Mouse (Mus musculus): ENCODE measurements at regions not wholly inside any gene's neighbourhood (a gene's known extent, or its start where the extent isn't known, plus 50 kb on each side); places are given as distances from the start of the nearest gene placed in this dataset.

- no peak for ATAC-seq (ENCODE audit: low FRiP score, low TSS enrichment)
- Histone ChIP-seq H3K4me2 (replicated peaks; ENCODE audit: low read depth) (no peak overlapping the region), H3K9ac (ENCODE audit: low read length) (no peak overlapping the region), H3K36me3 (ENCODE audit: control insufficient read depth, insufficient read depth, low read length) (no peaks in the 10 kb centered on the region), H3K9me3 (ENCODE audit: control insufficient read depth, low read length) (no peaks in the 10 kb centered on the region), H3K4me3 (ENCODE audit: low read depth, low read length) (no peak overlapping the region), H3K4me1 (replicated peaks; ENCODE audit: control insufficient read depth, insufficient read depth) (no peaks in the 10 kb centered on the region), H3K27ac (replicated peaks) (no peak overlapping the region), H3K27me3 (ENCODE audit: control insufficient read depth, insufficient read depth, low read length) (no peaks in the 10 kb centered on the region)
- no peak for DNase-seq (ENCODE audit: low spot score)
- WGBS: 16% methylated on average over 1 of the region's 1 CpGs
- TF ChIP-seq CTCF (IDR thresholded peaks at IDR 0.05; ENCODE audit: low read depth) (no peak), EP300 (optimal IDR thresholded peaks at IDR 0.05) (no peak)
Measured at GRCm38 (mm10) chr14:86350526-86350925, 790.5 kb downstream of the Diaph3 start.

- Histone ChIP-seq H3K36me3 (ENCODE audit: control insufficient read depth, insufficient read depth, low read length) (no peaks in the 10 kb centered on the region), H3K9me3 (ENCODE audit: control insufficient read depth, low read length) (no peaks in the 10 kb centered on the region), H3K4me2 (replicated peaks; ENCODE audit: low read depth) (no peak overlapping the region), H3K4me3 (ENCODE audit: low read depth, low read length) (no peak overlapping the region), H3K27ac (replicated peaks) (no peak overlapping the region), H3K9ac (ENCODE audit: low read length) (no peak overlapping the region), H3K4me1 (replicated peaks; ENCODE audit: control insufficient read depth, insufficient read depth) (no peaks in the 10 kb centered on the region), H3K27me3 (ENCODE audit: control insufficient read depth, insufficient read depth, low read length) (no peaks in the 10 kb centered on the region)
- ATAC-seq (ENCODE audit: low FRiP score, low TSS enrichment) (no peak), DNase-seq (ENCODE audit: low spot score) (no peak)
- WGBS: 58% methylated on average over 6 of the region's 6 CpGs
- TF ChIP-seq EP300 (optimal IDR thresholded peaks at IDR 0.05): no peak
- no peak for TF ChIP-seq CTCF (IDR thresholded peaks at IDR 0.05; ENCODE audit: low read depth)
Measured at GRCm38 (mm10) chr14:86339007-86339406, 802.0 kb downstream of the Diaph3 start.

DNA sequence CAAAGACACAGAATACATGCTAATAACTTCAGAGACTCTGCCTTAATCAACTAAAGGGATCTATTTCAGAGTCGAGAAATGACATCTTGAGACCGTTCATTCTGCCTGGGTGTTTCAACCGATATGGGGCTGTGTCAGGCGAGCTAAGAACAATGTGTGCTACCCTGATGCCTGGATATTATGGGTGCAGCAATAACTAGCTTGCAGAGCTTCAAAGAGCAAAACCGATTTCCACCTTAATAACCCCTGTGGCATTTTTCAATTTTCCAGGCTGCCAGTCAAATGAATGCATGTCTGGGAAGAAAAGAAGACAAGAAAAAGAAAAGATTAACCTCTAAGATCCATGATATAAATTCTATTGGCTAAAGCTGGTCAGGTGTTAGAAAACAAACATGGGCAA, 804.0 kb downstream of the Diaph3 start:
- no peak for DNase-seq (ENCODE audit: low spot score)
- WGBS: 92% methylated on average over 5 of the region's 5 CpGs
- Histone ChIP-seq H3K27me3 (ENCODE audit: control insufficient read depth, insufficient read depth, low read length) (no peaks in the 10 kb centered on the region), H3K4me2 (replicated peaks; ENCODE audit: low read depth) (no peak overlapping the region), H3K4me1 (replicated peaks; ENCODE audit: control insufficient read depth, insufficient read depth) (no peaks in the 10 kb centered on the region), H3K9me3 (ENCODE audit: control insufficient read depth, low read length) (no peaks in the 10 kb centered on the region), H3K27ac (replicated peaks) (no peak overlapping the region), H3K4me3 (ENCODE audit: low read depth, low read length) (no peak overlapping the region), H3K9ac (ENCODE audit: low read length) (no peak overlapping the region), H3K36me3 (ENCODE audit: control insufficient read depth, insufficient read depth, low read length) (no peaks in the 10 kb centered on the region)
- ATAC-seq (ENCODE audit: low FRiP score, low TSS enrichment): no peak
- no peak for TF ChIP-seq CTCF (IDR thresholded peaks at IDR 0.05; ENCODE audit: low read depth)
- no peak for TF ChIP-seq EP300 (optimal IDR thresholded peaks at IDR 0.05)

GRCm38 (mm10) chr14:86335284-86335683, 805.8 kb downstream of the Diaph3 start:
- ATAC-seq (ENCODE audit: low FRiP score, low TSS enrichment) (no peak), DNase-seq (ENCODE audit: low spot score) (no peak)
- Histone ChIP-seq H3K9me3 (ENCODE audit: control insufficient read depth, low read length) (no peaks in the 10 kb centered on the region), H3K27ac (replicated peaks) (no peak overlapping the region), H3K4me2 (replicated peaks; ENCODE audit: low read depth) (no peak overlapping the region), H3K4me3 (ENCODE audit: low read depth, low read length) (no peak overlapping the region), H3K27me3 (ENCODE audit: control insufficient read depth, insufficient read depth, low read length) (no peaks in the 10 kb centered on the region), H3K36me3 (ENCODE audit: control insufficient read depth, insufficient read depth, low read length) (no peaks in the 10 kb centered on the region), H3K9ac (ENCODE audit: low read length) (no peak overlapping the region), H3K4me1 (replicated peaks; ENCODE audit: control insufficient read depth, insufficient read depth) (no peaks in the 10 kb centered on the region)
- 64% methylated on average over 2 of the region's 2 CpGs for WGBS
- TF ChIP-seq EP300 (optimal IDR thresholded peaks at IDR 0.05): no peak
- no peak for TF ChIP-seq CTCF (IDR thresholded peaks at IDR 0.05; ENCODE audit: low read depth)

- Histone ChIP-seq H3K36me3 (ENCODE audit: control insufficient read depth, insufficient read depth, low read length) (no peaks in the 10 kb centered on the region), H3K27ac (replicated peaks) (no peak overlapping the region), H3K9ac (ENCODE audit: low read length) (no peak overlapping the region), H3K27me3 (ENCODE audit: control insufficient read depth, insufficient read depth, low read length) (no peaks in the 10 kb centered on the region), H3K9me3 (ENCODE audit: control insufficient read depth, low read length) (no peaks in the 10 kb centered on the region), H3K4me2 (replicated peaks; ENCODE audit: low read depth) (no peak overlapping the region), H3K4me3 (ENCODE audit: low read depth, low read length) (no peak overlapping the region), H3K4me1 (replicated peaks; ENCODE audit: control insufficient read depth, insufficient read depth) (no peaks in the 10 kb centered on the region)
- 51% methylated on average over 3 of the region's 3 CpGs for WGBS
- no peak for TF ChIP-seq CTCF (IDR thresholded peaks at IDR 0.05; ENCODE audit: low read depth)
- no peak for TF ChIP-seq EP300 (optimal IDR thresholded peaks at IDR 0.05)
- ATAC-seq (ENCODE audit: low FRiP score, low TSS enrichment): no peak
- DNase-seq (ENCODE audit: low spot score): no peak
Measured at GRCm38 (mm10) chr14:86329176-86329575, 811.9 kb downstream of the Diaph3 start.

GRCm38 (mm10) chr14:86327646-86328045, 813.4 kb downstream of the Diaph3 start:
- no peak for TF ChIP-seq EP300 (optimal IDR thresholded peaks at IDR 0.05)
- no peak for TF ChIP-seq CTCF (IDR thresholded peaks at IDR 0.05; ENCODE audit: low read depth)
- 71% methylated on average over 9 of the region's 9 CpGs for WGBS
- Histone ChIP-seq H3K4me1 (replicated peaks; ENCODE audit: control insufficient read depth, insufficient read depth) (no peaks in the 10 kb centered on the region), H3K27ac (replicated peaks) (no peak overlapping the region), H3K9ac (ENCODE audit: low read length) (no peak overlapping the region), H3K4me2 (replicated peaks; ENCODE audit: low read depth) (no peak overlapping the region), H3K36me3 (ENCODE audit: control insufficient read depth, insufficient read depth, low read length) (no peaks in the 10 kb centered on the region), H3K27me3 (ENCODE audit: control insufficient read depth, insufficient read depth, low read length) (no peaks in the 10 kb centered on the region), H3K9me3 (ENCODE audit: control insufficient read depth, low read length) (no peaks in the 10 kb centered on the region), H3K4me3 (ENCODE audit: low read depth, low read length) (no peak overlapping the region)
- no peak for ATAC-seq (ENCODE audit: low FRiP score, low TSS enrichment)
- DNase-seq (ENCODE audit: low spot score): no peak
